Mouse (Mus musculus) brain, embryonic 14.5 days (tissue): ENCODE measurements around the gene Fam234a.
"Not testable (repeated sequence)": the region's sequence is repeated elsewhere in the genome, so short reads cannot be mapped to it uniquely, and the experiment has no call there.

ENCODE experiments used
- CTCF ChIP-seq: fragments of 200-500 bp; IDR thresholded peaks from 2 replicates; pipeline ENCODE4 v1.5.1; 2012; ENCODE audit warnings: inconsistent platforms, mild to moderate bottlenecking, moderate library complexity, borderline replicate concordance; ENCODE audit not compliant: insufficient read depth, insufficient read length; ENCODE audit errors: extremely low read depth
- POLR2A ChIP-seq: fragments of 200-500 bp; IDR thresholded peaks from 2 replicates; pipeline ENCODE4 v1.6.1; 2012; ENCODE audit warnings: mild to moderate bottlenecking, inconsistent platforms, borderline replicate concordance; ENCODE audit not compliant: poor library complexity, insufficient read depth, insufficient read length, severe bottlenecking; ENCODE audit errors: extremely low read depth

DNA sequence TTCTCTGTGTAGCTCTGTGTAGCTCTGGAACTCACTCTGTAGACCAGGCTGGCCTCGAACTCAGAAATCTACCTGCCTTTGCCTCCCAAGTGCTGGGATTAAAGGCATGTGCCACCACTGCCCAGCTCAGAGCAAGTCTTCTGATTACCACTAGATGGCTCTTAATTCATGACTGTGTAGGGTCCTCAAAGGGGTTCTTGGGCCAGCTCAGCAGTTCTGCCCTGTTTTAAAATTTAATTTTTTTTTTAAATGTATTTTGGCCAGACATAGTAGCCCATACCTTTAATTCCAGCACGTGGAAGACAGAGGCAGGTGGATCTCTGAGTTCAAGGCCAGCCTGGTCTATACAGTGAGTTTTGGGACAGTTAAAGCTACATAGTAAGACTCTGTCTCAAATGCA is 68.8 kb downstream of the Fam234a start:
- TF ChIP-seq POLR2A = not testable (repeated sequence)
- peak; percentile 6; the same call in 1 of the 2 replicates for TF ChIP-seq CTCF
